Mouse (Mus musculus) gastrocnemius, adult 8-10 months (tissue): ENCODE results near the gene Ptprb. TPM values are rescaled to one million over a fixed set of nuclear protein-coding genes. Genes with fewer than 3 reads are reported as not detected.

Experiments used
- DNase-seq, 2 experiments: peaks; one replicate each; pipeline ENCODE4 v3.0.0; 2022; ENCODE audit warnings: low spot score in 2 of 2
- total RNA-seq, 4 experiments: library from RNA; stranded (reverse); gene quantifications; 2 replicates each; pipeline ENCODE4 v1.2.4; 2022

Ptprb gene
- total RNA-seq, 4 experiments from 2014 or later = 16.5 to 22.8 (median 20.0) TPM

- DNase-seq = no peak
These were observed 95.8 kb downstream of the Ptprb start for GRCm38 (mm10) chr10:116370991-116371725.

DNA sequence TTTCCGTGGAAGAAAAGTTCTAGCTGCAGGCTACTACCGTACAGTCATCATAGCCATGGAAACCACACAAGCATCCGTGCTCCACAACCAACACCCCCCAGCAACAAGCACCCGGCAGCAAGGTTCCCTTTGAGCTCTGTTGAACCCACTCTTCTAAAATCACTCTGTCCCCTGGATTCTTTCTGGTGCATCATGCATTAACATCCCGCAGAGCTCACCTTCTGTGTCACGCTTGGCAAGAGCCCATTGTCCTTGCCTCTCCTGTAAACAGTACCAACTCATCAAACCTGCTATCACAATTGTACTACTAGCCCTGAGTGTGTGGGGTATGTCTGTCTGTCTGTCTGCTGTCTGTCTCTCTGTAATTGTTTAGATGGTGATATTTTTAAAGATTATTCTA is 98.8 kb downstream of the Ptprb start:
- DNase-seq = no peak

DNA sequence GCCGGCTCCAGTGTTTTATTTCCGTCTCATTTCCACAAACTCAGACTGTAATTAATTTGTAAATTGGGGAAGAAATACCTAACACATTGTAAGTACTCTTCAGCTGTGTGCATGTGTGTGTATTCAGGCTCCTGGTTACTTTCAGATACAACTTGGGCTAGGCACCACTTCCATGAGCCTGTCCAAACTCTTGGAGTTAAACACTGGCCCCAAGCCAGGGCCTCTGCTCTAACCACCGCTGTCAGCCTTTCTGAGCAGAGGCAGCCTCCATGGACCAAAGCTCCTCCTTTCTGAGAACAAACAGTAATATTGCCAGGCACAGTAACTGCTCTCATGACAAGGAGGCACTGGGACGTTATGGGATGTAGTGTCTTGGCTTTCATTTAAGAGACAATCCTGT is 101.5 kb downstream of the Ptprb start:
- no peak for DNase-seq

- no peak for DNase-seq
These were observed 107.7 kb downstream of the Ptprb start for GRCm38 (mm10) chr10:116382826-116383685.

- no peak for DNase-seq
These were observed 109.1 kb downstream of the Ptprb start for GRCm38 (mm10) chr10:116384401-116384800.

DNA sequence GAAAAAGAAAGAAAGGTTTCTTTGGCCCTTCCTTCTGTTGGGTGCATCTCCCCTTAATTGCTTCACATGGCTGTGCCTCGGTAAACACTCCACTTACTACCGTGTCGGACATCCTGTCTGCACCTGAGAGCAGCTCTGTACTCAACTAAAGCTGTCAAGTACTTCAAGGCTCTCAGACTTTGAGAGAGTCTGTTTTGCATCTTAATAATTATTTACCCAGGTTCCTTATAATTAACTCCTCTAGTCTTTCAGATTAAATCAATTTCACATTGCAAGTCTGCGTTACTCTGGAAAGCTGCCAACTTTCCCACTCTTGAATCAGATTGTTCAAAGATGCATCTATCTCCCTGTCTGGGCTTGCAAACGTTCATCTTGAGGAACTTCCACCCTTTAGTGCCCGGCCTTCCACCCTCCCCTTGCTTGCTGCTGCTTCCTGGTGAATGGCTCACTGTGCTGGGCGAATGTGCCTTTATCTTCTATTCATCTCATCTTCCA is 111.1 kb downstream of the Ptprb start:
- no peak for DNase-seq

DNA sequence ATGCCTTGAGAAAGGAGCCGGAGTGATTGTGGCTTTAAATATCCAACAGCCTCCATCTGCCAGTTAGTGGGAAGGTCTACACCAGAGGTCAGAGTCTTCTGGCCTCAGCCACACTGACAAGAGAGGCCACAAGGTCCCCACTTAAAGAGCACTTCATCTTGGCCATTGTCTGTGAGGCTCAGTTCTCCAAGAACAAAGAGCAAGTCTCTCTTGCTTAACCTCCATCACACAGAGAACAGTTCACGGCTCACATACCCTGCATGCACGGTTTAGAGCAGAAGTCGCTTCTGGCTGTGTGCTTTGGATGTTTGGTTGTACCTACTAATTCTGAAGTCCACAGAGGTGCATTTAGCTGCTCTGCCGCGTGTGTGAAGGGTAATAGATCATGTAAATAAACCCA is 113.5 kb downstream of the Ptprb start:
- no peak for DNase-seq

DNA sequence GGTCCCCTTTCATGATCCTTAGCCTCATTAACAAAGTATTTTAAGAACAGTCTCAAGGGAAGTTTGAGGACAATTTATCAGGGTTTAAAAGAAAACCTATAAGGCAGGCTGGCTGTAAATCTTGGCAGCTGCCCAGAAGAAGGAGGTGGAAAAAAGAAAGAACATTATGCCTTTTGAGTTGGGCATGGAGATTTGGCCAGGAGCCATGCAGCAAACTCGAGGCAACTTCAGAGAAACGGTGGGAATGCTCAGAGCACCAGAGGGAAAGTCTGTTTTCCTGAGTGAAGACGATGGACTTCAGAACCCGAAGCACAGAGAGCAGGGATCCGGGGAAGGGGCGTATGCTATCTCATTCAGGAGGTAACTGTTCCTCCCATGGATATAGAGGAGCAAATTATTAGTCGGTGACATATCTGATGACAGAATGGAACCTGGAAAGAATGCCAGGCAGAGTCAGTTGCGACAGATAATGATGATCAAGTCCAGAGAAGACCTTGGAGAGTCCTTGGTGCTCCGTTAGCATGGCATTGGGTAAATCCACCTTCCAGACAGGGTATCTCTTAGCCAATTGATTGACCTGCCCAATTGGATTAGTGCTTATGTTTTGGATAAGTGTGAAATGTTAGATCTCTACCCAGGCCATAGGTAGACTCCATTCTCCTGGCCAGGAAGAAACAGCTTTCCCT is 118.6 kb downstream of the Ptprb start:
- DNase-seq = no peak

GRCm38 (mm10) chr10:116394585-116394984 is 119.3 kb downstream of the Ptprb start:
- DNase-seq = no peak

DNA sequence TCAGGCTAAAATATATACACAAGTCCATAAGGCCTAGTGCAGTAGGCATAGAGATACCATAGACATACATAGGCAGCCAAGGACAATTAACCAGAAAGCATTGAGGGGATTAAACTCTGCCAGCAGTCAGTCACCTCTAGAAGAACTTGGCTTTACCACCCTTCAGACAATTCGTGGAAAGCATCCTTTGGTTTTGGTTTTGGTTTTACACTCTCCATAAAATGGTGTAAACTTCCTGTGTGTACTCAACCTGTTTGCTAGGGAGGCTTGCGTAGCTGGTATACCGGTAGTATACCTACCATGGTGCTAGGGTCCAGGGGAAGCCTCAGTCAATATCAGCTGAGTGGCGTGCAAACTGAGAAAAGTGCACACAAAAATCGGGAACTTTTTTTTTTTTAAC is 121.0 kb downstream of the Ptprb start:
- DNase-seq = no peak

GRCm38 (mm10) chr10:116396966-116397365 is 121.6 kb downstream of the Ptprb start:
- DNase-seq = no peak

DNA sequence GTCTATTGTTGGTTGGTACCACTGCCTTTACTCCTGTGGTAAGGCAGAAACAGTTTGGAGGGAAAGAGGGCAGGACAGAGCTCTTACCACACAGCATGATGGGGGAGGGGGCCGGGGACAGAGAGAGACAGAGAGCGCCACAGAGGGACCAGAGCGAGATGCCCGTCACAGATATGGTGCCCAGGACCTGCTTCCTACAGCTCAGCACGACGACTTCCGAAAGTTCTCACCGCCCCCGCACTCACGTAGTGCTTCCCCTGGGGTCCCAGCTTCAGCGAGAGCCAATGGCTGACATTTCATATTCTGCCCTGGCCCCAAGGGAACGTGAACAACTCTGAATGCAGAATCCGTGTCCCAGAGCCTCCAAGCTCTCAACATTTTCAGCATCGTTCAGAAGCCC is 122.2 kb downstream of the Ptprb start:
- no peak for DNase-seq

DNA sequence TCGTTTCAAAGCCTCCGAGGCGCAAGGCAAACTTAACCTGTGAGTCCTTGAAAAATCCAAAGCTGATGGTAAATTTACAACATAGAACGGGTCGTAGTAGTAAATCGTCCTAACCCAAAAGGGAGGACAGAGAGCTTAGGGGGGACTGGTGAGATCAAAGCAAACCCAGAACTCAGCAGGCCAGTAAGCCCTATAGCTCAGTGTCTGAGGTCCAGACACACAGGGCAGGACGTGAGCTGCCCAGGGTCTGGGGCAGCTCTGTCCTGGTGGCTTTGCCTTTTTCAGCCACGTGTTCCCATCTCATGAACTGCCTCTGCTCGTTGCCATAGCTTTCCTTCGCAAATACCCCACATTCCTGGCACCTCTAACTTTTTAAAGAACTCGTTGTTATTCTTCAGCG is 122.7 kb downstream of the Ptprb start:
- no peak for DNase-seq

GRCm38 (mm10) chr10:116402742-116403425 is 127.6 kb downstream of the Ptprb start:
- DNase-seq = no peak

DNA sequence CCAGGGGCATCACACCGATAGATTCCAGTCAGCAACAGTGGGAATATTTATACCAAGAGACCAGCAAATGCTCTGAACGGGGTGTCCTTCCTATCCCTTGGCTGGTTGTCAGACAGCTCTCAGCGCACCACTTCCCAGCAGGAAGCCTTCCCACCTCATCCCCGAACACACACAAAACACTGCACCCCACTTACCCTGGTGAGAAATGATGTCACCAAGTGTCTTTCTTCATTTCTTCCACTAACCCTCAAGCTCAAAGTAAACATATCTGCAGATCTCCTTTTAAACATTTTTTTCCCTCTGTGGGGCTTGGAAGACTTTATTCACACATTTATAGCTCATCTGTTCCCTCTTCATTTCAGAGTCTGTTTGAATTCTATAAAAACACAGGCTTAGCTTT is 128.4 kb downstream of the Ptprb start:
- no peak for DNase-seq

- no peak for DNase-seq
These were observed 129.7 kb downstream of the Ptprb start for GRCm38 (mm10) chr10:116405011-116405410.

GRCm38 (mm10) chr10:116407684-116408359 is 132.5 kb downstream of the Ptprb start:
- DNase-seq = no peak

DNA sequence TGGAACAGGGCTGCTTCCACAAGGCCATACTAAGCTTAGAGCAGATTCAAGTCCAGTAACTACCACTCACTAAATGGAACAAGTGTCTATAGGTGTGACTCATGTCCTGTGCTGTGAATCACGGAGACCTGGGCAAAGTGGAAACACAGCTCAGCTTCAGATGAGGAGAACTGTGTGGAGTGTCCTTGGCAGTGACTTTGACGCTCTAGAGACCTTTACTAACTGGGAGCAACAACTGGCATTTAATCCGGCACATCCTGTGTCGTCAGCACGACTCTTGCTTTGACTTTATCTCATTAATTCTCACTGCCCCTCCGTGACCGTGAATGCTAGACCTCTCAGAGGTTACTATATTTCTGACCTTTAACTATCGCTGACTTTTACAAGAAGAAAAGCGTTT is 135.5 kb downstream of the Ptprb start:
- DNase-seq = no peak

DNA sequence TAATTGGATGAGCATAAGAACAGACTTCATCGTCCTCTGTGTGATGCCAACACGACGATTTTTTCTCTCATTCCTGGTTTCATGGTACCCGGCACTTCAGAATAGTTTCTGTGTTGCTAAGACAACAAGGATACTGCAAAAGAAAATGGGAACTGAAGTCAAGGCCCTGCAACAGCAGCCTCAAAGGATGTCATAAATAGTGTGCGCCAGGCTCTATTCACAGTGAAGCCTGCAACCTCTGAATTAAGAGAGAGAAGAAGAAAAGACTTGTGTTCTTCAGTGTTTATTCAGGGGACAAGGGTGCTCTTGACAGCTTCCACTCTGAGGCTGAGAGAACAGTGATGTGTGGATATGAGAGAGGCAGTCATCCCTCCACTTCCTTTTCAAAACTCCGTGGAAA is 140.8 kb downstream of the Ptprb start:
- no peak for DNase-seq

GRCm38 (mm10) chr10:116416726-116417125 is 141.4 kb downstream of the Ptprb start:
- no peak for DNase-seq
